Mouse (Mus musculus) liver, embryonic 11.5 days (tissue): ENCODE measurements around the gene Prune2. TPM values are rescaled to one million over a fixed set of nuclear protein-coding genes. Genes with fewer than 3 reads are reported as not detected.

Experiments
- ATAC-seq: fragments of 200-750 bp; cut with Nextera tagmentation; replicated peaks from 2 replicates; pipeline ENCODE4 v1.8.0; 2017; ENCODE audit warnings: moderate number of reproducible peaks, mild to moderate bottlenecking, moderate TSS enrichment, moderate library complexity; ENCODE audit not compliant: low FRiP score
- DNase-seq: peaks from one replicate; pipeline ENCODE4 v3.0.0-alpha.2; 2017; ENCODE audit warnings: low spot score
- H3K27ac ChIP-seq: fragments of 300-500 bp; sonication (generic); 2 replicates; pipeline ENCODE4 v1.5.1; 2014; ENCODE audit warnings: mild to moderate bottlenecking, low read depth, low read length, control low read depth
- H3K27me3 ChIP-seq: fragments of 300-500 bp; sonication (generic); replicated peaks from 2 replicates; pipeline ENCODE4 v1.6.1; 2014; ENCODE audit warnings: low read length, mixed read lengths; ENCODE audit not compliant: control insufficient read depth, insufficient read depth
- H3K36me3 ChIP-seq: fragments of 300-500 bp; sonication (generic); 2 replicates; pipeline ENCODE4 v1.6.1; 2014; ENCODE audit warnings: mild to moderate bottlenecking, low read length, moderate library complexity, mixed read lengths; ENCODE audit not compliant: control insufficient read depth, insufficient read depth
- H3K4me1 ChIP-seq: fragments of 300-500 bp; sonication (generic); replicated peaks from 2 replicates; pipeline ENCODE4 v1.6.1; 2014; ENCODE audit warnings: low read length, mixed read lengths; ENCODE audit not compliant: control insufficient read depth, insufficient read depth
- H3K4me2 ChIP-seq: fragments of 300-500 bp; sonication (generic); 2 replicates; pipeline ENCODE4 v1.6.1; 2014; ENCODE audit warnings: mild to moderate bottlenecking, control low read depth, moderate library complexity
- H3K4me3 ChIP-seq: fragments of 300-500 bp; sonication (generic); 2 replicates; pipeline ENCODE4 v1.5.1; 2014; ENCODE audit warnings: low read depth, low read length, control low read depth
- H3K9ac ChIP-seq: fragments of 300-500 bp; sonication (generic); 2 replicates; pipeline ENCODE4 v1.6.1; 2014; ENCODE audit warnings: low read depth, low read length, control low read depth
- H3K9me3 ChIP-seq: fragments of 300-500 bp; sonication (generic); 2 replicates; pipeline ENCODE4 v1.6.1; 2016; ENCODE audit warnings: low read length, inconsistent platforms, mixed read lengths; ENCODE audit not compliant: control insufficient read depth
- WGBS: fragments of 180-500 bp; shearing (Covaris S2); extraction: QIAGEN DNeasy Blood & Tissue Kit; methylation state at CpG from one replicate; pipeline ENCODE4 v1.1.7; 2014; 5-methylcytosine and 5-hydroxymethylcytosine counted together
- polyA plus RNA-seq: library from polyadenylated mRNA; unstranded; fragments of >200 nt; fragmentation: Nextera tagmentation; extraction: Ambion mirVana; gene quantifications from 2 replicates; pipeline ENCODE4 v1.2.1, GENCODE M21; 2014

Gene Prune2
- polyA plus RNA-seq: 1.4 TPM in 2 replicates

GRCm38 (mm10) chr19:16955613-16956271 lies at the start of gene Prune2:
Gene Prune2, plus strand, starts transcription at chr19:16956118.
- ATAC-seq (peak; percentile 87), DNase-seq (peak; percentile 71)
- H3K27me3 ChIP-seq: peaks cover 23% of the 10 kb centered on the region
- under 1% methylated on average over 36 of the region's 36 CpGs for WGBS
- peak within 1 kb of the TSS; percentile 30; the same call in 1 of the 2 replicates for H3K9ac ChIP-seq
- H3K9me3 ChIP-seq: no peaks in the 10 kb centered on the region
- H3K4me3 ChIP-seq: peak within 1 kb of the TSS; percentile 46
- peaks cover 7% of the 10 kb centered on the region for H3K4me1 ChIP-seq
- H3K27ac ChIP-seq: no peak within 1 kb of the TSS
- H3K4me2 ChIP-seq: peak within 1 kb of the TSS; percentile 77
- H3K36me3 ChIP-seq: no peaks in the 10 kb centered on the region

GRCm38 (mm10) chr19:16911507-16911906 lies 44.4 kb upstream of the Prune2 start:
- Histone ChIP-seq H3K4me3 (no peak overlapping the region), H3K9ac (no peak overlapping the region), H3K9me3 (no peaks in the 10 kb centered on the region), H3K27ac (no peak overlapping the region), H3K4me1 (no peaks in the 10 kb centered on the region), H3K36me3 (no peaks in the 10 kb centered on the region), H3K4me2 (no peak overlapping the region), H3K27me3 (no peaks in the 10 kb centered on the region)
- WGBS: 84% methylated on average over 5 of the region's 5 CpGs
- DNase-seq (no peak), ATAC-seq (no peak)

- H3K4me2 ChIP-seq: no peak overlapping the region
- no peaks in the 10 kb centered on the region for H3K9me3 ChIP-seq
- DNase-seq (no peak), ATAC-seq (no peak)
- no peaks in the 10 kb centered on the region for H3K27me3 ChIP-seq
- H3K9ac ChIP-seq: no peak overlapping the region
- H3K36me3 ChIP-seq: no peaks in the 10 kb centered on the region
- WGBS: 81% methylated on average over 4 of the region's 4 CpGs
- no peaks in the 10 kb centered on the region for H3K4me1 ChIP-seq
- no peak overlapping the region for H3K27ac ChIP-seq
- H3K4me3 ChIP-seq: no peak overlapping the region
Observed at GRCm38 (mm10) chr19:16924516-16924915, 31.4 kb upstream of the Prune2 start.

GRCm38 (mm10) chr19:16934664-16935063 lies 21.3 kb upstream of the Prune2 start:
- no peaks in the 10 kb centered on the region for H3K36me3 ChIP-seq
- H3K4me1 ChIP-seq: no peaks in the 10 kb centered on the region
- H3K4me3 ChIP-seq: no peak overlapping the region
- H3K4me2 ChIP-seq: no peak overlapping the region
- no peak overlapping the region for H3K9ac ChIP-seq
- ATAC-seq: no peak
- no peaks in the 10 kb centered on the region for H3K9me3 ChIP-seq
- DNase-seq: no peak
- no peaks in the 10 kb centered on the region for H3K27me3 ChIP-seq
- no peak overlapping the region for H3K27ac ChIP-seq
- 72% methylated on average over 8 of the region's 8 CpGs for WGBS

- H3K4me2 ChIP-seq: no peak overlapping the region
- ATAC-seq (no peak), DNase-seq (no peak)
- H3K9me3 ChIP-seq: no peaks in the 10 kb centered on the region
- no peak overlapping the region for H3K4me3 ChIP-seq
- no peak overlapping the region for H3K9ac ChIP-seq
- H3K4me1 ChIP-seq: no peaks in the 10 kb centered on the region
- no peaks in the 10 kb centered on the region; the same call in none of the 2 replicates for H3K27me3 ChIP-seq
- WGBS: 66% methylated on average over 2 of the region's 2 CpGs
- H3K36me3 ChIP-seq: no peaks in the 10 kb centered on the region
- no peak overlapping the region for H3K27ac ChIP-seq
Observed at GRCm38 (mm10) chr19:16948794-16949313, 7.1 kb upstream of the Prune2 start.

- WGBS: 62% methylated on average over 2 of the region's 2 CpGs
- H3K9me3 ChIP-seq: no peaks in the 10 kb centered on the region
- no peak overlapping the region for H3K4me2 ChIP-seq
- no peak for ATAC-seq
- H3K9ac ChIP-seq: no peak overlapping the region
- no peak overlapping the region for H3K27ac ChIP-seq
- no peak for DNase-seq
- H3K36me3 ChIP-seq: no peaks in the 10 kb centered on the region
- no peaks in the 10 kb centered on the region for H3K4me1 ChIP-seq
- H3K4me3 ChIP-seq: no peak overlapping the region
- H3K27me3 ChIP-seq: peaks cover 3% of the 10 kb centered on the region
Observed at GRCm38 (mm10) chr19:16949341-16949740, 6.6 kb upstream of the Prune2 start.

- Histone ChIP-seq H3K36me3 (no peaks in the 10 kb centered on the region), H3K9me3 (no peaks in the 10 kb centered on the region), H3K27me3 (peaks cover 6% of the 10 kb centered on the region), H3K9ac (no peak overlapping the region), H3K27ac (no peak overlapping the region), H3K4me1 (no peaks in the 10 kb centered on the region), H3K4me3 (no peak overlapping the region), H3K4me2 (no peak overlapping the region)
- ATAC-seq (no peak), DNase-seq (no peak)
- WGBS: 77% methylated on average over 9 of the region's 9 CpGs
Observed at GRCm38 (mm10) chr19:16950051-16950450, 5.9 kb upstream of the Prune2 start.

- H3K4me1 ChIP-seq: no peaks in the 10 kb centered on the region; the same call in 1 of the 2 replicates
- no peaks in the 10 kb centered on the region for H3K36me3 ChIP-seq
- no peaks in the 10 kb centered on the region for H3K9me3 ChIP-seq
- WGBS: 76% methylated on average over 8 of the region's 8 CpGs
- no peak overlapping the region for H3K9ac ChIP-seq
- ATAC-seq (no peak), DNase-seq (no peak)
- no peak overlapping the region for H3K4me2 ChIP-seq
- no peak overlapping the region for H3K27ac ChIP-seq
- no peak overlapping the region for H3K4me3 ChIP-seq
- peaks cover 11% of the 10 kb centered on the region for H3K27me3 ChIP-seq
Observed at GRCm38 (mm10) chr19:16950664-16951363, 5.1 kb upstream of the Prune2 start.
